Mouse (Mus musculus) MEL (cell line): Measurements from ENCODE around the gene Fastk. TPM values are rescaled to one million over a fixed set of nuclear protein-coding genes. Genes with fewer than 3 reads are reported as not detected.

Experiments
- DNase-seq: peaks from one replicate; pipeline ENCODE4 v3.0.0; 2011; ENCODE audit warnings: low read depth, low spot score
- H3K27ac ChIP-seq: 2 replicates; pipeline ENCODE4 v1.5.1; 2012; ENCODE audit warnings: low read depth, mild to moderate bottlenecking, control low read depth, low read length, moderate library complexity; ENCODE audit not compliant: control insufficient read depth
- H3K27me3 ChIP-seq, 2 experiments: fragments of 150-350 bp in 1 of 2; sonication (generic) in 1 of 2; 2 replicates each; pipeline ENCODE4 v1.6.1; 2012; ENCODE audit warnings: low read length in 2 of 2, mild to moderate bottlenecking in 2 of 2, improper control_type of control experiment in 1 of 2, moderate library complexity in 1 of 2; ENCODE audit not compliant: insufficient read depth in 2 of 2, control insufficient read depth in 1 of 2
- H3K36me3 ChIP-seq, 2 experiments: 2 replicates each; pipeline ENCODE4 v1.6.1; 2012 to 2014; ENCODE audit warnings: low read length in 2 of 2, improper control_type of control experiment in 1 of 2, inconsistent platforms in 1 of 2, mild to moderate bottlenecking in 1 of 2; ENCODE audit not compliant: insufficient read depth in 2 of 2, control insufficient read depth in 1 of 2
- H3K4me1 ChIP-seq, 2 experiments: fragments of 150-350 bp in 1 of 2; sonication (generic) in 1 of 2; 2 replicates each; pipeline ENCODE4 v1.6.1; 2012; ENCODE audit warnings: low read length in 2 of 2, improper control_type of control experiment in 1 of 2, mild to moderate bottlenecking in 1 of 2; ENCODE audit not compliant: insufficient read depth in 2 of 2, control insufficient read depth in 1 of 2
- H3K4me3 ChIP-seq, 2 experiments: fragments of 150-350 bp in 1 of 2; sonication (generic) in 1 of 2; 2 replicates each; pipeline ENCODE4 v1.5.1; 2012; ENCODE audit warnings: low read depth in 2 of 2, low read length in 2 of 2, mild to moderate bottlenecking in 2 of 2, moderate library complexity in 2 of 2, control low read depth in 1 of 2, improper control_type of control experiment in 1 of 2; ENCODE audit not compliant: control insufficient read depth in 1 of 2, insufficient read depth in 1 of 2
- H3K79me2 ChIP-seq: 2 replicates; pipeline ENCODE4 v1.6.1; 2012; ENCODE audit warnings: mild to moderate bottlenecking, low read length, moderate library complexity; ENCODE audit not compliant: control insufficient read depth, poor library complexity, insufficient read depth
- H3K9ac ChIP-seq: 2 replicates; pipeline ENCODE4 v1.6.1; 2012; ENCODE audit warnings: low read depth, mild to moderate bottlenecking, control low read depth, low read length, moderate library complexity; ENCODE audit not compliant: control insufficient read depth, poor library complexity, severe bottlenecking
- H3K9me3 ChIP-seq: fragments of 150-350 bp; sonication (generic); replicated peaks from 2 replicates; pipeline ENCODE4 v1.6.1; 2012; ENCODE audit warnings: mild to moderate bottlenecking, low read length, improper control_type of control experiment, moderate library complexity; ENCODE audit not compliant: insufficient read depth
- BHLHE40 ChIP-seq: IDR thresholded peaks from 2 replicates; pipeline ENCODE4 v1.6.1; 2012; ENCODE audit warnings: low read depth, mild to moderate bottlenecking, inconsistent platforms, low read length, improper control_type of control experiment, borderline replicate concordance
- CTCF ChIP-seq, 3 experiments: IDR thresholded peaks in 2 of 3; conservative IDR thresholded peaks in 1 of 3; 2 replicates each; pipeline ENCODE4 v1.5.1; 2011 to 2012; ENCODE audit warnings: low read length in 3 of 3, low read depth in 2 of 3, mild to moderate bottlenecking in 2 of 3, improper control_type of control experiment in 1 of 3, inconsistent platforms in 1 of 3, mixed read lengths in 1 of 3, moderate library complexity in 1 of 3; ENCODE audit not compliant: control insufficient read depth in 1 of 3, insufficient read depth in 1 of 3, poor library complexity in 1 of 3, severe bottlenecking in 1 of 3
- E2F4 ChIP-seq: IDR thresholded peaks from 2 replicates; pipeline ENCODE4 v1.6.1; 2011; ENCODE audit warnings: low read depth, low read length, improper control_type of control experiment, borderline replicate concordance
- ELF1 ChIP-seq: IDR thresholded peaks from 2 replicates; pipeline ENCODE4 v1.6.1; 2014; ENCODE audit warnings: low read depth, mild to moderate bottlenecking, inconsistent platforms, low read length, improper control_type of control experiment, moderate library complexity
- ETS1 ChIP-seq: IDR thresholded peaks from 2 replicates; pipeline ENCODE4 v1.6.1; 2012; ENCODE audit warnings: low read depth, mild to moderate bottlenecking, inconsistent platforms, low read length, improper control_type of control experiment, moderate library complexity
- GABPA ChIP-seq: IDR thresholded peaks from 2 replicates; pipeline ENCODE4 v1.6.1; 2012; ENCODE audit warnings: low read depth, mild to moderate bottlenecking, inconsistent platforms, low read length, improper control_type of control experiment, moderate library complexity
- HCFC1 ChIP-seq: IDR thresholded peaks from 2 replicates; pipeline ENCODE4 v1.6.1; 2012; ENCODE audit warnings: low read depth, mild to moderate bottlenecking, inconsistent platforms, low read length, improper control_type of control experiment, moderate library complexity
- JUND ChIP-seq: IDR thresholded peaks from 2 replicates; pipeline ENCODE4 v1.6.1; 2011; ENCODE audit warnings: low read depth, mild to moderate bottlenecking, improper control_type of control experiment, low read length
- KAT2A ChIP-seq: conservative IDR thresholded peaks from 2 replicates; pipeline ENCODE4 v1.6.1; 2012; ENCODE audit warnings: low read depth, low read length, improper control_type of control experiment, inconsistent platforms
- MAFK ChIP-seq: IDR thresholded peaks from 2 replicates; pipeline ENCODE4 v1.6.1; 2011; ENCODE audit warnings: low read depth, mild to moderate bottlenecking, low read length, improper control_type of control experiment, borderline replicate concordance
- MAX ChIP-seq: IDR thresholded peaks from 2 replicates; pipeline ENCODE4 v1.6.1; 2011; ENCODE audit warnings: low read length, improper control_type of control experiment
- MAZ ChIP-seq: IDR thresholded peaks from 2 replicates; pipeline ENCODE4 v1.6.1; 2012; ENCODE audit warnings: low read depth, mild to moderate bottlenecking, inconsistent platforms, low read length, improper control_type of control experiment
- MXI1 ChIP-seq: IDR thresholded peaks from 2 replicates; pipeline ENCODE4 v1.6.1; 2011; ENCODE audit warnings: mild to moderate bottlenecking, low read depth, low read length, improper control_type of control experiment
- MYC ChIP-seq: IDR thresholded peaks from 2 replicates; pipeline ENCODE4 v1.6.1; 2011; ENCODE audit warnings: low read depth, mild to moderate bottlenecking, low read length, improper control_type of control experiment, moderate library complexity
- NELFE ChIP-seq: IDR thresholded peaks from 2 replicates; pipeline ENCODE4 v1.6.1; 2011; ENCODE audit warnings: low read depth, low read length, improper control_type of control experiment
- NRF1 ChIP-seq: IDR thresholded peaks from 2 replicates; pipeline ENCODE4 v1.6.1; 2014; ENCODE audit warnings: low read depth, mild to moderate bottlenecking, inconsistent platforms, low read length, improper control_type of control experiment, moderate library complexity; ENCODE audit not compliant: poor library complexity, insufficient read depth, severe bottlenecking
- POLR2A ChIP-seq, 2 experiments: IDR thresholded peaks; 2 replicates each; pipeline ENCODE4 v1.6.1; 2011 to 2012; ENCODE audit warnings: low read length in 2 of 2, mild to moderate bottlenecking in 2 of 2, control low read depth in 1 of 2, improper control_type of control experiment in 1 of 2, low read depth in 1 of 2, moderate library complexity in 1 of 2; ENCODE audit not compliant: control insufficient read depth in 1 of 2, insufficient read depth in 1 of 2, poor library complexity in 1 of 2
- POLR2AphosphoS2 ChIP-seq: IDR thresholded peaks from 2 replicates; pipeline ENCODE4 v1.6.1; 2011; ENCODE audit warnings: low read length, improper control_type of control experiment
- RAD21 ChIP-seq: IDR thresholded peaks from 2 replicates; pipeline ENCODE4 v1.6.1; 2011; ENCODE audit warnings: mild to moderate bottlenecking, low read depth, low read length, improper control_type of control experiment
- SIN3A ChIP-seq: IDR thresholded peaks from 2 replicates; pipeline ENCODE4 v1.6.1; 2012; ENCODE audit warnings: low read length, improper control_type of control experiment, inconsistent platforms
- SMC3 ChIP-seq: IDR thresholded peaks from 2 replicates; pipeline ENCODE4 v1.6.1; 2011; ENCODE audit warnings: low read depth, low read length, improper control_type of control experiment
- TAL1 ChIP-seq: IDR thresholded peaks from 2 replicates; pipeline ENCODE4 v1.6.1; 2012; ENCODE audit warnings: mild to moderate bottlenecking, inconsistent platforms, low read length, moderate library complexity, mixed read lengths
- TBP ChIP-seq: IDR thresholded peaks from 2 replicates; pipeline ENCODE4 v1.8.0; 2011; ENCODE audit warnings: low read depth, low read length, improper control_type of control experiment
- TCF12 ChIP-seq: IDR thresholded peaks from 2 replicates; pipeline ENCODE4 v1.6.1; 2014; ENCODE audit warnings: low read depth, mild to moderate bottlenecking, inconsistent platforms, low read length, improper control_type of control experiment, moderate library complexity
- USF1 ChIP-seq: IDR thresholded peaks from 2 replicates; pipeline ENCODE4 v1.6.1; 2014; ENCODE audit warnings: low read depth, mild to moderate bottlenecking, inconsistent platforms, low read length, improper control_type of control experiment, moderate library complexity
- USF2 ChIP-seq, 2 experiments: IDR thresholded peaks; 2 replicates each; pipeline ENCODE4 v1.6.1; 2011 to 2012; ENCODE audit warnings: improper control_type of control experiment in 2 of 2, low read length in 2 of 2, borderline replicate concordance in 1 of 2, inconsistent platforms in 1 of 2, low read depth in 1 of 2, mild to moderate bottlenecking in 1 of 2; ENCODE audit not compliant: insufficient read depth in 1 of 2
- ZC3H11A ChIP-seq: IDR thresholded peaks from 2 replicates; pipeline ENCODE4 v1.6.1; 2012; ENCODE audit warnings: low read depth, mild to moderate bottlenecking, inconsistent platforms, low read length, improper control_type of control experiment
- ZKSCAN1 ChIP-seq: IDR thresholded peaks from 2 replicates; pipeline ENCODE4 v1.6.1; 2012; ENCODE audit warnings: low read depth, mild to moderate bottlenecking, inconsistent platforms, low read length, improper control_type of control experiment, moderate library complexity
- ZMIZ1 ChIP-seq: IDR thresholded peaks from 2 replicates; pipeline ENCODE4 v1.6.1; 2012; ENCODE audit warnings: low read depth, mild to moderate bottlenecking, inconsistent platforms, low read length, improper control_type of control experiment, moderate library complexity
- ZNF384 ChIP-seq: IDR thresholded peaks from 2 replicates; pipeline ENCODE4 v1.6.1; 2012; ENCODE audit warnings: low read depth, mild to moderate bottlenecking, inconsistent platforms, low read length, improper control_type of control experiment
- polyA plus RNA-seq, 2 experiments: library from polyadenylated mRNA; stranded (reverse) in 1 of 2; unstranded in 1 of 2; fragments of >175 nt in 1 of 2; fragments of >200 nt in 1 of 2; gene quantifications; 2 replicates each; pipeline versions ENCODE4 v1.2.1 to v1.2.4; 2012; ENCODE audit warnings: low replicate concordance in 2 of 2, low read depth in 1 of 2; ENCODE audit not compliant: insufficient read length in 2 of 2, insufficient read depth in 1 of 2, missing spikeins in 1 of 2
- total RNA-seq: library from RNA; depleted of rRNA; stranded (reverse); fragments of 300-350 nt; gene quantifications from 2 replicates; pipeline ENCODE4 v1.2.3, GENCODE M21; 2012

The Fastk gene
- total and polyA plus RNA-seq, 3 experiments = 111 to 273 (median 228) TPM

DNA sequence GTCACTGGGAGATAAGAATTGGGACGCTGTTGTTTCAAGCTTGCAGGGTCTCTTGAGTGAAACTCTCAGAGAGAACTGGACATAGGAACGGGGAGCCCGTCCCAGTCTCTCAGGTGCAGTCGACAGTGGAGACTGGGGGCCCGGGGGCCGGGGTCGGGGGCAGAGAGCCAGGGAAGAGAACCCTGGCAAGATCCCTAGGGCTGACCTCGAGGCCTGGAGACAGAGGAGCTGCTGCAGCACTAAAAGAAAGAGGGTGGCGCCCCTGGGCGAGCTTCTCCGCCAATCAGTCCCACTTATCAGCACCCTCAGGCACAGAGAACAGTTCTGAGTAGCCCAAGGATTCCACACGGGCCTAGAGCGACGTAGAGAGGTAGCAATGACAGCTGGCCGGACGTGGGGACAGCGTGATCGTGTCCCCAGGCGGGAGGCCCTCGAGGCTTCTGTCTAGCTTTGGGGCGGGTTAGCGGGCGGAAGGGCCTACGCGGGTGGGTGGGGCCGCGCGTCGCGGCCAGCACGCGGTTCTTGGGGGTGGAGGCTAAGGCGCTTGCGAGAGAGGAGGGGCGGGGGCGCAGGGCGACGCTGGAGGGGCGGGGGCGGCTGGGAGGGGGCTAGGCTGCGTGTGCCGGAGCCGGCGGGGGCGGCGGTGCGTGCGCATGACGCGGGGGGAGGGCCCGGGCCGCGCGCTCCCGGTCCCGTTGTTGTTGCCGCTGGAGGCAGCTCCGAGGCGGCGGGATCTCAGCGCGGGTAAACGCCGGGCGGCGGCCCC is 6.4 kb upstream of the Fastk start (continued):
- no peak for TF ChIP-seq ZKSCAN1
- no peak for TF ChIP-seq MAFK
- TF ChIP-seq ZC3H11A = no peak
- peak; percentile 78 for TF ChIP-seq POLR2AphosphoS2
- TF ChIP-seq CTCF (IDR thresholded peaks at IDR 0.05 in 2 of 3, conservative IDR thresholded peaks at IDR 0.05 in 1 of 3; ENCODE audit: control insufficient read depth in 1 of 3, insufficient read depth in 1 of 3, low read depth in 2 of 3, low read length in 3 of 3, poor library complexity in 1 of 3, severe bottlenecking in 1 of 3) = no peak
- TF ChIP-seq USF2 (IDR thresholded peaks at IDR 0.05; ENCODE audit: borderline replicate concordance in 1 of 2, insufficient read depth in 1 of 2, low read depth in 1 of 2, low read length in 2 of 2) = no peak
- TF ChIP-seq ZNF384 = no peak
- TF ChIP-seq MYC = peak; percentile 80
- TF ChIP-seq ZMIZ1 = peak; percentile 91
- peak; percentile 82 for TF ChIP-seq MAX
- no peak; the same call in 1 of the 2 replicates for TF ChIP-seq KAT2A
- no peak for TF ChIP-seq SMC3
- TF ChIP-seq JUND = no peak
- TF ChIP-seq TCF12 = peak; percentile 54; the same call in 1 of the 2 replicates

DNA sequence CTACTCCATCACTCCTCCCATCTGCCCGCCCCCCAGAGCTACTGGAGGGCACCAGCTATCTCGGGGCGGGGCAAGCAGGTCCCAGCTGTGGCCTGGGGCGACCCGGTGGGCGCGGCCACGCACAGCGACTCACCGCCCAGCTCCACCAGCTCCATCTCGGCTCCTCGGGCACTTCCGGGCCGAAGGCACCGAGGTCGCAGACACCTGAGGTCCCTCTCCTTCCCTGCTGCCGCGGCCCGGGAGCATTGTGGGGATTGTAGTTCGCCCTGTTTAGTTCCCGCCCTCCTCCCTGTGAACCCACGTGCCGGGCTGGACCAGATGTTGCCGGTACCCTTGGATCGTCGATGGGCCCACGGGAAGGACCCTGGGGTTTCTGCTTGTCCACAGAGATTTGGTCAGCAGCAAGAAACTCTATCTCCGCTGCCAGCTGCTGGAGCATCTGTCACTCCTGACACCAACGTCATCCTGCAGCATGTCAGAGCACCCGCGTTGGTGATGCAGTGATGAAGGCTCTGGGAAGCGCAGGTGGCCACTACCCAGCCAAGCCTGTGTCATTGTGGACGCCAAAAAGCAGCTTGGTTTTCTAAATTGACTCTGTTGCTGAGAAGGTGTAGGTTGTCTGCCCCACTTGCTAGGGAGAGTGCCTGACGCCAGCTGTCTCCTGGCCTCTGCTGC is 2.7 kb upstream of the Fastk start, which contains the start of gene Tmub1:
Tmub1 (minus strand) TSS at position 231 of the 675 bp plus-strand sequence.
- DNase-seq = peak; percentile 97
- Histone ChIP-seq H3K4me3 (peak within 1 kb of the TSS; percentile 49 to 66), H3K9me3 (no peaks in the 10 kb centered on the region), H3K9ac (peak within 1 kb of the TSS; percentile 65), H3K36me3 (peaks cover 0 to 24% of the 10 kb centered on the region in 2 experiments; a peak in 2 of 4 replicates), H3K79me2 (peaks cover 27% of the 10 kb centered on the region), H3K4me1 (peaks cover 6 to 18% of the 10 kb centered on the region in 2 experiments)
- TF ChIP-seq SIN3A = peak; percentile 97
- peak; percentile 38 to 76 for TF ChIP-seq POLR2A (IDR thresholded peaks at IDR 0.05; ENCODE audit: control insufficient read depth in 1 of 2, insufficient read depth in 1 of 2, low read depth in 1 of 2, low read length in 2 of 2, poor library complexity in 1 of 2)
- TF ChIP-seq ETS1 = peak; percentile 65
- peak; percentile 82; the same call in 1 of the 2 replicates for TF ChIP-seq BHLHE40
- peak; percentile 65; the same call in 1 of the 2 replicates for TF ChIP-seq TBP
- peak; percentile 92 for TF ChIP-seq MYC
- TF ChIP-seq KAT2A = peak; percentile 87
- peak; percentile 98 for TF ChIP-seq ELF1
- no peak for TF ChIP-seq JUND
- peak; percentile 31 for TF ChIP-seq TAL1
- no peak for TF ChIP-seq RAD21
- peak; percentile 93 for TF ChIP-seq MAX
- TF ChIP-seq GABPA = no peak
- TF ChIP-seq MAZ = peak; percentile 44; the same call in 1 of the 2 replicates
- TF ChIP-seq HCFC1 = peak; percentile 99
- no peak for TF ChIP-seq NELFE
- peak; percentile 75; the same call in 1 of the 2 replicates for TF ChIP-seq E2F4
- TF ChIP-seq NRF1 = 0 out of 2 replicates have a peak, but pooled peaks have one; percentile 41
- peak; percentile 86 for TF ChIP-seq USF1
- peak; percentile 99 for TF ChIP-seq MXI1
- TF ChIP-seq, all 39 proteins: peak for 16
- no peak within 1 kb of the TSS for H3K27ac ChIP-seq
- H3K27me3 ChIP-seq = no peaks in the 10 kb centered on the region
